Mouse (Mus musculus): ENCODE results near the gene Stk31.
"Not testable (repeated sequence)": the region's sequence is repeated elsewhere in the genome, so short reads cannot be mapped to it uniquely, and the experiment has no call there.

The Stk31 gene

DNA sequence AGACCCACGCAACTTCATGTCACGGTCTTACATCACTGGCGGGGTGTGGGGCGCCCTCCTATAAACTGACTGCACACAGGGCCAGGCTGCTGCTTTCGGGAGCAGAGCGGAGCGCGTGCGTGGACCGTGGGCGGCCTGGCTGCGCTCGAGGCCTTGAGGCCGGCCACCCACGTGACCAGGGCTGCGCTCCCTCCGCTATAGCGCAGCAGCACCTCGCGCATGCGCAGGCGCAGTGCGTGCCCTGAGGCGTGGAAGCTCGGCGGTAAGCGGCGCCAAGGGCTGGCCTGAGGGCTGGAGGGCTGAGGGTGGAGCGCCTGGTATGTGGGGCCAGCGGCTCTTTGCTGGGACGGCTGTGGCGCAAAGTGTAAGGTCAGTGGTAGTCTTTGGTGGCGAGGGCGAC lies at the start of gene Stk31:
Gene Stk31, plus strand, starts transcription at position 289 of the 400 bp plus-strand sequence.
- DNase-seq, result peak; percentile 11 to 45

DNA sequence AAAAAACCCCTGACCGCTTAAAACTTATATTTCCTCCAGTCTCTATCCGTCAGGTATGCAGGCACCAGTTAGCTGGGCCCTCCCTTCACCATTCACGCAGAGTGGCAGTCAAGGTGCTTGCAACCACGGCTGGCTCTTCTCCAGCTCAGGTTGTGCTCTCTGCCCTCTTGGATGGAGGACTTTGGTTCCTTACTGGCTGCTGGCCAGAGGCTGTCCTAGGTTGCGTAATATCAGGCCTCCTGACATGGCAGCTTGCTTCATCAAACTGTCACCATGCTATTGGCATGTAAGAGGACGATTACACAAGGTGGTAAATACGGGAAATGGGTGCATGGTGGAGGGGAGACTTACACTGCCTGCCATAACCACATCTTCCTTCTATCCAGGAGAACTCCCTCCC lies 45.6 kb upstream of the Stk31 start:
- DNase-seq, result no peak

DNA sequence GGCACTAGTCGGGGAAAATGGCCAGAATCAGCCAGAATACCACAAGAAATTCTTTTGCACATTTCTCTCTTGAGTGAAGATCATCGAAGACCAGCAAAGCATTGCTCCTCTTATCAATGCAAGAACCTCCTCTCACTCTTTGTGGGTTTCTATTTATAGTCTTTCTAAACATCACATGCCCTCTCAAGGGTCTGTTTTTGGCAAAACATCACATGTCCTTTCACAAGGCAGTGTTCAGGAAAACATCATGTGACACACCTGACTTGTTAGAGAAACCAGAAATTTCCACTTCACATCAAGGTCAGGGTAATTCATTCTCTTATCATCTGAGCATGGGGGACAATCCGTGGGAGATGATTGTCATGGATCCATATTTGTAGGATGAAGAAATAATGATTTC lies 40.8 kb upstream of the Stk31 start:
- no peak for DNase-seq

DNA sequence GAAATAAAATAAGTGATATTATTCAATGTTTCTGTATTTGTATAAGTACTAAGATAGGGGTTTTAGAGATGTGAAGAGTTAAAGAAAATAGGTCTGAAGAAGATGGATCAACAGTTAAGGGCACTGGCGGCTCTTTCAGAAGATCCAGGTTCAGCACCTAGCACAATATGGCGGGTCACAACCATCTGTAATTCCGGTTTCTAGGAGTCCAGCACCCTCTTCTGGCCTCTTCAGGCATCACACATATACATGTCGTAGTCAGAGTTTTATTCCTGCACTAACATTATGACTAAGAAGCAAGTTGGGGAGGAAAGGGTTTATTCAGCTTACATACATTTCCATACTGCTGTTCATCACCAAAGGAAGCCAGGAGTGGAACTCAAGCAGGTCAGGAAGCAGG lies 40.2 kb upstream of the Stk31 start:
- no peak for DNase-seq

DNA sequence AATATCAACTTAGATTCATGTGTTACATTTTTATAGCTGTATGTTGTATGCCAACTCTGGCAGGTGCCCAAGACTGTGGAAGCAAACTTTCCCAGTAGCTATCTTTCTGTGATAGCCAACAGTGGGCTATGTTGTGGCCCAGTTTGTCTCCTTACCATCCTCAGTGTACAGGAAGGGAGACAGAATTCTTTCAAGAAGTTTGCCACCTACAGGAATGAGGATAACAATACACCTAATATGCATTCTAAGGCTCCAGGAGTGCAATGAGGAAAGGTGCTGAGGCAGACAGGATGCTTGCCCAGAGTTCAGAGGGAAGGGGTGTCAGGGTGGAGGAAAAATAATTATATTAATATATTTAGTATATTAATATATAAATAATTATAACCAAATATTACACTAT lies 35.0 kb upstream of the Stk31 start:
- DNase-seq, result no peak

DNA sequence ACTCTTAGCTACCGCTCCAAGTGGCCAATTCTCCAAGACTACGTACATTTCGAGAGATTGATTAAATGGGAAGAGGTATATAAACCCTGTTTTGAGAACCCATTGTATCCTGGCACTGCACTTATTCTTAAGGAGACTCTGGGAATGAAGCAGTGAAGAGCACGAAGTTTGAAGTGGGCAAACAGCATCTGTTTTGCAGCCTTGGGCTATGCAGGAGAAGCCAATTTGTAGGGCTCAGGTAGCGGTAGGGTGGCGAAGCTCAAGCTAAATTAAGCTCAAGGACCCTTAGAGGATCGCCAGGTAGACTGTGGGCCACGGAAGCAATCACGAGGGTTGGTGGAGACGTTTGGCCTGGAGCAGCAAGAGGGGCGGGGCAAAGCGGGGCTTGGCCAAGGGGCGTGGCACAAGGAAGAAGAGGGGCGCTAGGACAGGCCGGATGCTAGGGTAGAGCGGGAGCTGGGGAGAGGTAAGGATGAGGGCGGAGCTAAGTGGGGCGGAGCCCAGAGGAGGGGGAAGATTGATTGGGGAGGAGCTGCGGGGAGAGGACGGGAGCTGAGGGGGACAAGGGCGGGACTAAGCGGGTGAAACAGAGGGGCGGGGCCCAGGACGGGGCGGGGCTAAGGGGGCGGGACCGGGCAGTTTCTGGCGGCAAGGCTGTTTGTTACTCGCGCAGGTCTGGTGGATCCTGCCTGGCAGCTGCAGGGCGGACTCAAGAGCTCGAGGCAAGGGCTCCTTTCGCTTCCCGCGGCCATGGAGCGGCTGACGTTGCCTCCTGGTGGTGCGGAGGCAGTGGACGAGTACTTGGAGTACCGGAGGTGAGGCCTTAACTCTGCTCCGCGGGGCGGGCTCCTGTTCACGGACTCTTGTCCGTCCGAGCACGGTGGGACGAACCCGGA lies 28.0 kb upstream of the Stk31 start, which contains the start of gene Fam221a:
Gene Fam221a, plus strand, starts transcription at position 581 of the 896 bp plus-strand sequence.
- DNase-seq, result peak; percentile 68 to 80

DNA sequence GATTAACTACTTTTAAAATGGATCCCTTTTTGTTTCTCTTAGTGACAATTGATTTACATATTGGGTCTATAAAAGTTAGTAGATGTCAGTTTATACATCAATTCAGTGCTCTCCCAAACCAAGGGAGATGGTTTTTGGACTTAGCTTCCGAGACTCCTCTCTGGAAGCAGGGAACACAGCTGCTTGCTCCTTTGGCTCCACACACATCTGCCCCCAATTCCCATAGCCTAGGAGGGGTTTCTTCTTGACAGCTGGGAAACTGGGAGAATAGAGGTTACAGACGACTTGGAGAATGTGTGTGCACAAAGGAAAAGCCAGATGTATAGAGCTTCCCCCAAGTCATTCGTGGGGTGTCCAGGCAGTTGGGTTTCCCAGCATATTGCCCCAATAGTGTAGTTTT lies 27.2 kb upstream of the Stk31 start:
- no peak for DNase-seq

DNA sequence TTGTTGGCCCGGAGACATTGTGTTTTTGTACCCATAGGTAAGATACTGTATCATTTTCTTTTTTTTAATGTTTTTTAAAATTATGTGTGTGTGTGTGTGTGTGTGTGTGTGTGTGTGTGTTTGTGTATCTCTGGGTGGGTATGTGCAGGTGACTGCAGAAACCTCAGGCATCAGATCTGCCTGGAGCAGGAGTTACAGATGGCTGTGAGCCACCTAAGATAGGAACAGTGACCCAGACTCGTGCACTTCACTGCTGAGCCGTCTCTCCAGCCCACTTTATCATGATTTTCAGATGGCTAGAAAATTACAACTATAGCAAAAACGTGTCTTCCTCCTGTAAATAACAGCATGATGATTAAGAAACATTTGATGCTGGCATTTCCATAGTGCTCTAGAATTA lies 22.7 kb upstream of the Stk31 start:
- DNase-seq, result no peak

DNA sequence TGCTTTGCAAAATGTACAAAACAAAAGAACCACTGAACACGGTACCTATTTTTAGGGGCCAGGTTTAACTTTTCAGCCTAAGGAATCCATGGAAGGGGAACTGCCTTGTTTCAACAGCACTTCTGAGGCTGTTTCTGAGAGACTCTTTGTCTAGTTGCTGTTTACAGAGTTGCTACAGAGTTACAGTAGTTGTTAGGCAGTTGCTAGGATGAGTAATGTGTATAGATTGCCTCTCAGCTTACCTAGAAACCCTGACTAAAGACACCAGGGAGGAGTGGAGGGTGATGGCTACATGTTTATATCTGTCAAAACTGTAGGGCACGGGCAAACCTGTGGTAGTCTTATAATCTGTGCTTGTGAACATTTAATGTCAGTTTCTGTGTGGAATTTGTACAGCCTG lies 21.5 kb upstream of the Stk31 start:
- DNase-seq, result no peak

DNA sequence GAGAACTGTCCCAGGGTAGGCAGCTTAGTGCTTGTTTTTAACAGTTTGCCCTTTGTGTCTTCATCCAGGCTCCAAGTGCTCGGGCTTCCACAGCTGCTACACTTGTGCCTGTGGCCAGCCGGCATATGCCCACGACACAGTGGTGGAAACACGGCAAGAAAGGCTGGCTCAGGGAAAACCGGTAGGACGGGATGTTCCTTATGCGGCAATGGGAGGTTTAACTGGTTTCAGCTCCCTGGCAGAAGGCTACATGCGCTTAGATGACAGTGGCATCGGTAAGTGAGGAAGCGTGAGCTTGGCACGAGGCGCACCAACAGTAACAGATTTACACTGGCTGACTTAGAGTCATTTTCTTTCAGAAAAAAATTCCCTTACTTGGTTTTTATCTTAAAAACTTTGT lies 17.1 kb upstream of the Stk31 start:
- no peak for DNase-seq

DNA sequence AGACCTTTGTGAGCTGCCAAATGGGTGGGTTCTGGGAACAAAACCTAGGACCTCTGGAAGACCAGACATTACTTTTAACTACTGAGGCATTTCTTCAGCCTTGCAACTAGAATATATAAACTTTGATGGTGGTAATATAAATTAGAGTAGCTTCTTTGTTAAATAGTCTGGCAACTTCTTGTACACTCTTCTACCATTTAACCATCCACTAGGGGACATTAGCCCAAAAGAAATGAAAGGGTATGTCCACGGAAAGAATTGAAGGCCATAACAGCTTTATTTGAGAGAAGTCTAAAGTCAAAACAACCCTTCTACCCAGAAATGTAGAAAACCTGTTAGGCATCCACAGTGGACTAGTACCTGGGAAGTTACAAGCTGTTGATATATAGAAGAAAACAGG lies 1.1 kb upstream of the Stk31 start:
- DNase-seq, result no peak

DNA sequence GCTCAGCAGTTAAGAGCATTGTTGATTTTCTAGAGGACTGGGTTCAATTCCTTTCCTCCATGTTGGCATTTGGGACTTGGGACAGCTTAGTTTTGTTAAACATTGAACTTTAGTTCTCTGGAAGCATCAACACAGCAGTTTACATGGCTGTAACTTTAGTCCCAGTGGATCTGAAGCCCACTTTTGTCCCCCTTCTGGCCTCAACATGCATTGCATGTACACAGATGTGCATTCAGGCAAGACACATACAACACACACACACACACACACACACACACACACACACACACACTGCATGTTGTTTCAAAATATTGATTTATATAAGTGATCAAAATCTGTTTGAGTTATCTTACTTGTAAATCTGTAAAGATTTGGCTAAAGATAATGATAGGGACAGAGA lies 2.1 kb downstream of the Stk31 start:
- DNase-seq, result no peak

DNA sequence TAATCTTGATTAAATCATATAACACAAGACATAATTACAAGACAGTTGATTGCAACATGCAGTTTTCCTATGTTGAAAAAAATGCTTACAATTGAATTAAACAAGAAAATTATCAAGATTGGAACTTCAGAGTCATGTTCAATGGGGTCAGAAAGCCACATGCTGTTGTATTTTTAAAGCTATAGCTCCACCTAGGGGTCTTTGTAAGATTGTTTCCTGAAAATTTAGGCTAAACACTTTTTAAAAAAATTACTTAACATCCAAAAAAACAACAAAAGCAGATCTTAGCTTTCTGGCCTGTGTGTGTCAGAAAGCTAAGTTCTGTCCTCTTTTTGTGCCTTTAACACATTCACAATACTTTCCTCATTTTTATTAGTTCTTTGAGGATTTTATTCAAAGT lies 3.0 kb downstream of the Stk31 start:
- DNase-seq, result no peak

DNA sequence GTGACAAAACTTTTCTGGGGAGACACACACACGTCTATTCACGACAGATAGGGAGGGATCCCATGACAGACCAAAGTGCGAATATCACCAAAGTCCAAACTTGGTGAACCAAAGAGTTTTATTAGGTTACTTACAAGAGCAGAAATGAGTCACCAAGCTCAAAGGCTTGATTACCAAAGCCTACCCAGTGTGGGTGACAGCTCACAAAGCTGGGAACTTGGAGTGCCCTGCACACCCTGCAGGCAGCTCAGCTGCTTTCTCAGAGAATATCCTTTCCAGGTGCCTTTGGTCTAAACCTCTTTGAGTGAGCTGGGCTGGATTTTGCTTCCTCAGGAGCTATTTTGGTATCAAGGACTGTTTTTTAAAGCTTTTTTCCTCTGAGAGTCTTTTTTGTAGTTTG lies 15.4 kb downstream of the Stk31 start:
- DNase-seq, result no peak

DNA sequence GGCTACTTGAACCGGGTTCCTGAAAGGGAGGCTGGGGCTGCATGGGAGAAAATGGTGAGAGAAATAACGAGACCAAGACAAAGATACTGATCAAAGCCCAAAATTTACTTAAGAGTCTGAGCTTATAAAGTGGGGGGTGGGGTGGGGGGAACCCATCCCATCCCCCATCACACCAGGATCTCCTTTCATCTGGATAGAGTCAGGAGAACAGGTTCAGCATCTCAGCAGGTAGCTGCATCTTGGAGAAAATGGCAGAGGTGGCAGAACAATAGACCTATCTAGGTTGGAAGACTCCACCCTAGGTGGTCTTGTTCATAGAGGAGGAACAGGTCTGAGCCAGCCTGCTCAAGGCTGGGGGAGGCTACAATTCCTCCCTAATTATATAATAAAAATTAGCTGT lies 17.6 kb downstream of the Stk31 start:
- DNase-seq, result not testable (repeated sequence)

DNA sequence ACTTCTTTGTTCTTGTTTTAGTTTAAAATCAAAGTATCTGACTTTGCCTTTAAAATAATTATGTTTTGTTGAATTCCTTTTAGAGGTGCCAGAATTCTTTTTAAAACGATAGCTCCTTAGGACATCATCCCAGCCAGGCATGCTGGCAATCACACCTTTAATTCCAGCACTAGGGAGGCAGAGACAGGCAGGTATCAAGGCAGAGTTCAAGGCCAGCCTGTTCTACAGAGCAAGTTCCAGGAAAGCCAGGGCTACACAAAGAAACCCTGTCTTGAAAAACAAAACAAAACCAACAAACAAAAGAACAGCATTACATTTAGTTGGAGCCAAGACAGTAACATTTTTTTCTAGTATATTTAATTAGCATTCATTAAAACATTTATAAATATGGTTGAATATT lies 20.6 kb downstream of the Stk31 start:
- DNase-seq, result no peak

DNA sequence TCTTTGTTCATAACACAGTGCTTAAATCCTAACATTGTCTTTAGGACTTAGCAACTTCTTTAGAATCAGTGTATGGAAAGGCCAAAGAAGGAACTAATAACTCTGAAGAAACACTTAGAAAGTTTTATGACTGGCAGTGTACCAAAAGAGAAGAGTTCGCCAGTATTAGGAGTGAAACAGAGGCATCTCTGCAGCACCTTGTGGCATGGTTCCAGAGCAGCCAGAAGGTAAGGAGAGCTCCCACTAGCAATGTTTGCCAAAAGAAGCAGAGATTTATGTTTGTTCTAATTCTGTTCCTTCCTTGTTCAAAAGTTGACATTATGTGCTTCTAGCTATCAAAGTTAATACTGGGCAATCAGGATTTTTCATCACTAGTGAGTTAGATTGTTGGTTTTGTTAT lies 41.9 kb downstream of the Stk31 start:
- DNase-seq, result peak in 1 of 2 experiments; percentile 22

DNA sequence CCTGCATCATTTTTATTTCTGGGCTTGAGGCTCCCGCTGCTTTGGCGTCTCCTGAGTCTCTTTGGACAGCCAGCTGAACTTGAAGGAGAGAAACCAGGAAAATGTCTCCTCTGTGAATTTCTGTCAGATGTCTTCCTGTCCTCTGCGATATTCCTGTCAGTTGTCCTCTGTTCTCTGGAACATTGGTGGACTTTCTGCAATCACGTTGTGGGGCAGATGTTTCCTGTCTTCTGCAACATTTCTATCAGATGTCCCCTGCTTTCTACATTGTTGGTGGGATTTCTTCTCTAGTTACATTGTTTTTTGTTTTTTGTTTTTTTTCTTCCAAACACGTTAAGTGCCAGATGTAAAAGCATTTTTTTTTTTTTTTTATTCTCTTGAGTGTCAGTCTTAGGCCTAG lies 62.7 kb downstream of the Stk31 start:
- DNase-seq, result no peak

DNA sequence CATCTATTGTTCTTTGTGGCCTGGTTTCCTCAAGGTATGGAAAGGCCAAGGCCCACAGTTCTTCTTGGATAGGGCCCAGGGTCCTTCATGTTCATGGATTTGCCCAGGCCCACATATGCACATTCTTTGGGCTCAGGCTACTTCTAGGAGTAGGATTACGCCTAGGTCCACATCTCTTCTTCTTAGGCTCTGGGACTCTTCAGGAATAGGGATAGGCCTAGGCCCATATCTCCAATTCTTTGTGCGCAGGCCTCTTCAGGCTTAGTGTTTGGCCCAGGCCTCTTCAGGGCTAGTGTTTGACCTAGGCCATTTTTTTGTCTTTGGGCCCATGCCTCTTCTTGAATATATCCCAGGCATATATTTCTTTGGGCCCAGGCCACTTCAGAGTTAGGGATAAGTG lies 87.8 kb downstream of the Stk31 start:
- DNase-seq, result no peak

DNA sequence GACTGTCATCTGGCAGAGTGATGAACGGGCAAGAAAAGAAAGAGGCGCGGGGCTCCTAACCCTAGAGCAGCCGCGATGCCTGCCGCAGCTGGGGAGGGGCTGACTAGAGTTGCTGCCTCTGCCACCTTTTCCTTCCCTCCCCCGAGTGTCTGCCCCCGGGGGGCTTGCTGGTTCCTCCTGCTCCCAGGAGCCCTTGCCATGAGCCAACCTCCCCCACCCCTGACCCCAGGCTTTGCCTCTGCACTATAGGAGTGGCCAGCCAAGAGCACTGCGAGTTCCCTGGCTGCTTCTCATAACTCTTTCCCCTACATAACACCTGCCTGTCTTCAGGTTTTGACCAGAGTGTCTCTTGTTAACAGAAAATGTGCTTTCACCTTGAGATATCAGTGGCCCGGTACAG lies 96.1 kb downstream of the Stk31 start:
- no peak for DNase-seq

DNA sequence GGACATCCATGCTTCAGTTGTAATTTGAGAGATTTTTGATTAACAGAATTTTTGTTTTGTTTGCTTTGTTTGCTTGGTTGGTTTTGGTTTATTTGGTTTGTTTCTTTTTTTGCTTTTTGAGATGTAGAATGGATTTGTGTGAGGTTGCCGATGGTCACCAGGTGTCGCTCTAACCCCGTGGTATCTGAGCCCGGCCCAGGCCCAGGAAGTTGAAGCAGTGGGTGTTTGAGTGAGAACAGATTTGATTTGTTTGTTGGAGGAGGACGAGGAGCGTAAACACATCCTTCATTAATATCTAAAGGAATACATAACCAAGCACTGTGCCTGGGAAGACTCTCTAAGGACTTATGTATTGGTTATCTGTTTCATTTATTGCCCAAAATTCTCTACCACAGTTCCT lies 123.6 kb downstream of the Stk31 start:
- DNase-seq, result peak; percentile 80 to 86
